Mouse (Mus musculus) forebrain, embryonic 14.5 days (tissue): Measurements from ENCODE around the gene Cmtm8. TPM values are rescaled to one million over a fixed set of nuclear protein-coding genes. Genes with fewer than 3 reads are reported as not detected.

Experiments
- ATAC-seq: fragments of 200-750 bp; cut with Nextera tagmentation; 2 replicates; pipeline ENCODE4 v1.8.0; 2017; ENCODE audit warnings: mild to moderate bottlenecking, moderate library complexity
- DNase-seq: peaks from one replicate; pipeline ENCODE4 v3.0.0-alpha.2; 2015; ENCODE audit warnings: low spot score
- H3K27ac ChIP-seq: fragments of 300-500 bp; sonication (generic); 2 replicates; pipeline ENCODE4 v1.5.1; 2014; ENCODE audit warnings: low read depth, mild to moderate bottlenecking, control low read depth, low read length, moderate library complexity
- H3K27me3 ChIP-seq: fragments of 300-500 bp; sonication (generic); replicated peaks from 2 replicates; pipeline ENCODE4 v1.6.1; 2014; ENCODE audit warnings: low read length, control low read depth, mixed read lengths; ENCODE audit not compliant: control insufficient read depth, insufficient read depth
- H3K36me3 ChIP-seq: fragments of 300-500 bp; sonication (generic); 2 replicates; pipeline ENCODE4 v1.6.1; 2014; ENCODE audit warnings: low read length, control low read depth; ENCODE audit not compliant: control insufficient read depth, insufficient read depth
- H3K4me1 ChIP-seq: fragments of 300-500 bp; sonication (generic); 2 replicates; pipeline ENCODE4 v1.6.1; 2014; ENCODE audit warnings: antibody characterized with exemption, low read length, control low read depth; ENCODE audit not compliant: control insufficient read depth, insufficient read depth
- H3K4me2 ChIP-seq: fragments of 300-500 bp; sonication (generic); 2 replicates; pipeline ENCODE4 v1.6.1; 2014; ENCODE audit warnings: mild to moderate bottlenecking, control low read depth, low read length
- H3K4me3 ChIP-seq: fragments of 300-500 bp; sonication (generic); 2 replicates; pipeline ENCODE4 v1.5.1; 2014; ENCODE audit warnings: low read depth, low read length, control low read depth
- H3K9ac ChIP-seq: fragments of 300-500 bp; sonication (generic); 2 replicates; pipeline ENCODE4 v1.6.1; 2014; ENCODE audit warnings: mild to moderate bottlenecking, low read length, control low read depth, moderate library complexity
- H3K9me3 ChIP-seq: fragments of 300-500 bp; sonication (generic); replicated peaks from 2 replicates; pipeline ENCODE4 v1.6.1; 2016; ENCODE audit warnings: low read length, control low read depth, mixed read lengths; ENCODE audit not compliant: control insufficient read depth
- WGBS: fragments of 180-500 bp; shearing (Covaris S2); extraction: QIAGEN DNeasy Blood & Tissue Kit; methylation state at CpG from one replicate; pipeline ENCODE4 v1.1.7; 2014; 5-methylcytosine and 5-hydroxymethylcytosine counted together
- polyA plus RNA-seq: library from polyadenylated mRNA; unstranded; fragments of >200 nt; fragmentation: Nextera tagmentation; extraction: Ambion mirVana; gene quantifications from 2 replicates; pipeline ENCODE4 v1.2.1, GENCODE M21; 2014

Gene Cmtm8
- polyA plus RNA-seq, 1 experiment from 2014 or later: 8.7 TPM

GRCm38 (mm10) chr9:114745654-114746053, 98.3 kb downstream of the Cmtm8 start:
- Histone ChIP-seq H3K4me1 (no peaks in the 10 kb centered on the region), H3K27me3 (no peaks in the 10 kb centered on the region), H3K9me3 (no peaks in the 10 kb centered on the region), H3K36me3 (peaks cover 32% of the 10 kb centered on the region), H3K4me3 (no peak overlapping the region), H3K9ac (no peak overlapping the region), H3K4me2 (no peak overlapping the region), H3K27ac (no peak overlapping the region)
- DNase-seq (no peak), ATAC-seq (no peak)
- WGBS: 86% methylated on average over 4 of the region's 4 CpGs

DNA sequence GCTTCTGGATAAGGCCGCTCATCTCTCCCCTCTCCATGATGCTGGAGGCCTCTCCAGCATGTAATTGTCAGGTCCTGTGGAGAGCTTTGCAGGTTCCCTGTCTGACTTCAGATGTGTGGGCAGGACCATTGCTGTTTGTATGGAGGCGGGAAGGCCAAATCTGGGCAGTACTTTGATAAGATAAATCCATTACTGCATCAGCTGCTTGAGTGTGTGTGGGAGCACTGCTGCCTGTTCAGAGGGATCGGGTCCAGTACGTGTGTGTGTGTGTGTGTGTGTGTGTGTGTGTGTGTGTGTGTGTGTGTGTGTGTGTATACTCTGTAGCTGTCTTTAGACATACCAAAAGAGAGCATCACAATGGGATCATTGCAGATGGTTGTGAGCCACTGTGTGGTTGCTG, 98.8 kb downstream of the Cmtm8 start:
- no peak overlapping the region for H3K27ac ChIP-seq

GRCm38 (mm10) chr9:114742731-114743130, 101.2 kb downstream of the Cmtm8 start:
- Histone ChIP-seq H3K4me3 (no peak overlapping the region), H3K9ac (no peak overlapping the region), H3K4me2 (no peak overlapping the region), H3K4me1 (no peaks in the 10 kb centered on the region), H3K27me3 (no peaks in the 10 kb centered on the region), H3K9me3 (no peaks in the 10 kb centered on the region), H3K27ac (no peak overlapping the region), H3K36me3 (peaks cover 19% of the 10 kb centered on the region)
- 89% methylated on average over 2 of the region's 2 CpGs for WGBS
- ATAC-seq (no peak), DNase-seq (no peak)

More for the DNA sequence above, 98.8 kb downstream of the Cmtm8 start:
- no peak for DNase-seq
- Histone ChIP-seq H3K4me2 (no peak overlapping the region), H3K9ac (no peak overlapping the region), H3K36me3 (peaks cover 32% of the 10 kb centered on the region), H3K4me1 (no peaks in the 10 kb centered on the region), H3K27me3 (no peaks in the 10 kb centered on the region), H3K4me3 (no peak overlapping the region), H3K9me3 (no peaks in the 10 kb centered on the region)
- 87% methylated on average over 4 of the region's 4 CpGs for WGBS
- no peak for ATAC-seq

GRCm38 (mm10) chr9:114740336-114740735, 103.6 kb downstream of the Cmtm8 start:
- Histone ChIP-seq H3K36me3 (peaks cover 12% of the 10 kb centered on the region; the same call in 1 of the 2 replicates), H3K27ac (no peak overlapping the region), H3K4me1 (no peaks in the 10 kb centered on the region), H3K4me3 (no peak overlapping the region), H3K9me3 (no peaks in the 10 kb centered on the region), H3K9ac (no peak overlapping the region), H3K4me2 (no peak overlapping the region), H3K27me3 (no peaks in the 10 kb centered on the region)
- WGBS: 96% methylated on average over 9 of the region's 9 CpGs
- DNase-seq (no peak), ATAC-seq (no peak)

Other genes with a start within 250 kb of the Cmtm8 start
- 54.6 and 55.1 TPM in 2 replicates for gene Cnot10, start 204.0 kb downstream of the Cmtm8 start, polyA plus RNA-seq
- 66.8 and 71.7 TPM in 2 replicates for gene Dync1li1, start 155.4 kb downstream of the Cmtm8 start, polyA plus RNA-seq
- 23.9 and 26.1 TPM in 2 replicates for gene Cmtm6, start 113.0 kb downstream of the Cmtm8 start, polyA plus RNA-seq
- gene Cmtm7, start 62.3 kb downstream of the Cmtm8 start, polyA plus RNA-seq: 16.5 and 25.6 TPM in 2 replicates
- 10.6 and 14.1 TPM in 2 replicates for gene Gpd1l, start 89.8 kb upstream of the Cmtm8 start, polyA plus RNA-seq
- 1.4 and 1.7 TPM in 2 replicates for gene Osbpl10, start 134.4 kb upstream of the Cmtm8 start, polyA plus RNA-seq
- 270 and 313 TPM in 2 replicates for gene Rps27rt, start 138.6 kb upstream of the Cmtm8 start, polyA plus RNA-seq